Mouse (Mus musculus) heart, embryonic 14.5 days (tissue): Measurements from ENCODE around the gene Wfdc8. TPM values are rescaled to one million over a fixed set of nuclear protein-coding genes. Genes with fewer than 3 reads are reported as not detected.

Experiments used
- ATAC-seq: fragments of 200-750 bp; cut with Nextera tagmentation; 2 replicates; pipeline ENCODE4 v1.8.0; 2017; ENCODE audit warnings: low read depth, moderate TSS enrichment; ENCODE audit not compliant: insufficient number of reproducible peaks, insufficient read depth, low FRiP score
- H3K27ac ChIP-seq, 2 experiments: fragments of 200-500 bp in 1 of 2; fragments of 300-500 bp in 1 of 2; sonication (generic) in 1 of 2; replicated peaks in 1 of 2; 2 replicates each; pipeline ENCODE4 v1.5.1; 2012 to 2014; ENCODE audit warnings: low read depth in 2 of 2, low read length in 2 of 2, control low read depth in 1 of 2, mild to moderate bottlenecking in 1 of 2, mixed read lengths in 1 of 2; ENCODE audit not compliant: control insufficient read depth in 1 of 2, insufficient read depth in 1 of 2
- H3K27me3 ChIP-seq: fragments of 300-500 bp; sonication (generic); 2 replicates; pipeline ENCODE4 v1.6.1; 2014; ENCODE audit warnings: mild to moderate bottlenecking, low read length, control low read depth; ENCODE audit not compliant: control insufficient read depth, insufficient read depth
- H3K36me3 ChIP-seq: fragments of 300-500 bp; sonication (generic); 2 replicates; pipeline ENCODE4 v1.6.1; 2014; ENCODE audit warnings: mild to moderate bottlenecking, control low read depth, low read length, mixed read lengths; ENCODE audit not compliant: control insufficient read depth, insufficient read depth
- H3K4me1 ChIP-seq, 2 experiments: fragments of 200-500 bp in 1 of 2; fragments of 300-500 bp in 1 of 2; sonication (generic) in 1 of 2; 2 replicates each; pipeline ENCODE4 v1.6.1; 2012 to 2014; ENCODE audit warnings: low read length in 2 of 2, control low read depth in 1 of 2, mixed read lengths in 1 of 2; ENCODE audit not compliant: control insufficient read depth in 2 of 2, insufficient read depth in 2 of 2
- H3K4me2 ChIP-seq: fragments of 300-500 bp; sonication (generic); 2 replicates; pipeline ENCODE4 v1.6.1; 2014; ENCODE audit warnings: mild to moderate bottlenecking, low read length
- H3K4me3 ChIP-seq, 2 experiments: fragments of 200-500 bp in 1 of 2; fragments of 300-500 bp in 1 of 2; sonication (generic) in 1 of 2; 2 replicates each; pipeline ENCODE4 v1.5.1; 2012 to 2014; ENCODE audit warnings: low read length in 2 of 2, mild to moderate bottlenecking in 2 of 2, control low read depth in 1 of 2, low read depth in 1 of 2, moderate library complexity in 1 of 2; ENCODE audit not compliant: control insufficient read depth in 1 of 2, insufficient read depth in 1 of 2
- H3K9ac ChIP-seq: fragments of 300-500 bp; sonication (generic); 2 replicates; pipeline ENCODE4 v1.6.1; 2014; ENCODE audit warnings: mild to moderate bottlenecking, low read length
- H3K9me3 ChIP-seq: fragments of 300-500 bp; sonication (generic); 2 replicates; pipeline ENCODE4 v1.6.1; 2016; ENCODE audit warnings: low read length, control low read depth; ENCODE audit not compliant: control insufficient read depth
- WGBS: fragments of 180-500 bp; shearing (Covaris S2); extraction: QIAGEN DNeasy Blood & Tissue Kit; methylation state at CpG from one replicate; pipeline ENCODE4 v1.1.7; 2014; 5-methylcytosine and 5-hydroxymethylcytosine counted together
- polyA plus RNA-seq: library from polyadenylated mRNA; unstranded; fragments of >200 nt; fragmentation: Nextera tagmentation; extraction: Ambion mirVana; gene quantifications from 2 replicates; pipeline ENCODE4 v1.2.1, GENCODE M21; 2014

The Wfdc8 gene
- polyA plus RNA-seq, 1 experiment from 2014 or later, result not detected

DNA sequence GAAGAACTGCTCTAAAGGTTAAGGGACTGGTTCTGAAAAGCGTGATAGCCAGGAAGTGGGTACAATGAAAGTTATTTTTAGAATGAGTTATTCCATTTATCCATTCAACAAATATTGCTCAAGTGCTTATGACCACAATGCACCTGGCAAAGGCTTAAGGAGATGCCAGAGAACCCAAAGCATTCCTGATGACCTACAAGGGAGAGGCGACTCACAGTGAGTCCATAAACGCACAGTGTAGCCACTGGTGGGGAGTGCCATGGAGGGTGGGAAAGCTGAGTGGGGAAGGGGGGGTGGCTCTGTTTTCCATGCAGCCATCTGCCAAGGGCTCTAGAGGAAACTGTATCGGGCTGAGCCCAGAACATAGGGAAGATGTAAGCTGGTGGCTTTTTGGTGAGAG lies 64.1 kb downstream of the Wfdc8 start:
- Histone ChIP-seq H3K27ac (no peak overlapping the region), H3K9me3 (no peaks in the 10 kb centered on the region), H3K36me3 (no peaks in the 10 kb centered on the region), H3K4me1 (no peaks in the 10 kb centered on the region), H3K4me3 (no peak overlapping the region), H3K9ac (no peak overlapping the region), H3K27me3 (peaks cover 4% of the 10 kb centered on the region; the same call in 1 of the 2 replicates), H3K4me2 (no peak overlapping the region)
- no peak for ATAC-seq
- WGBS, result 30% methylated on average over 4 of the region's 4 CpGs

Other genes with a start within 250 kb of the Wfdc8 start
- gene Slpi, start 224.5 kb downstream of the Wfdc8 start, polyA plus RNA-seq, result 0.63 and 1.3 TPM in 2 replicates
- 0.05 and 0.08 TPM in 2 replicates for gene Rbpjl, start 210.5 kb downstream of the Wfdc8 start, polyA plus RNA-seq
- 0.97 and 1.4 TPM in 2 replicates for gene Matn4, start 208.5 kb downstream of the Wfdc8 start, polyA plus RNA-seq
- gene Sdc4, start 169.7 kb downstream of the Wfdc8 start, polyA plus RNA-seq, result 33.5 and 40.1 TPM in 2 replicates
- gene Sys1, start 156.7 kb downstream of the Wfdc8 start, polyA plus RNA-seq, result 45.7 and 47.6 TPM in 2 replicates
- 8.0 and 16.3 TPM in 2 replicates for gene Gm20458, start 152.7 kb downstream of the Wfdc8 start, polyA plus RNA-seq
- gene Trp53tg5, start 139.9 kb downstream of the Wfdc8 start, polyA plus RNA-seq, result not detected in 2 replicates
- 13.1 and 21.3 TPM in 2 replicates for gene Dbndd2, start 127.5 kb downstream of the Wfdc8 start, polyA plus RNA-seq
- 58.8 and 64.3 TPM in 2 replicates for gene Pigt, start 116.1 kb downstream of the Wfdc8 start, polyA plus RNA-seq
- 1.3 and 6.2 TPM in 2 replicates for gene Wfdc2, start 51.2 kb downstream of the Wfdc8 start, polyA plus RNA-seq
- gene Spint3, start 40.2 kb downstream of the Wfdc8 start, polyA plus RNA-seq, result not detected in 2 replicates
- 0.35 and 0.43 TPM in 2 replicates for gene Wfdc6a, start 28.2 kb downstream of the Wfdc8 start, polyA plus RNA-seq
- not detected in 2 replicates for gene Eppin, start 20.0 kb downstream of the Wfdc8 start, polyA plus RNA-seq
- gene Wfdc6b, start 104 bp downstream of the Wfdc8 start, polyA plus RNA-seq, result not detected in 2 replicates
- gene Wfdc16, start 25.2 kb upstream of the Wfdc8 start, polyA plus RNA-seq, result not detected in 2 replicates
- gene Wfdc10, start 42.4 kb upstream of the Wfdc8 start, polyA plus RNA-seq, result not detected in 2 replicates
- not detected in 2 replicates for gene Wfdc9, start 43.0 kb upstream of the Wfdc8 start, polyA plus RNA-seq
- gene Wfdc11, start 60.5 kb upstream of the Wfdc8 start, polyA plus RNA-seq, result not detected in 2 replicates
- gene Wfdc13, start 71.5 kb upstream of the Wfdc8 start, polyA plus RNA-seq, result 0.19 TPM in 1 of 2 replicates, not detected in the other
- not detected in 2 replicates for gene Spint4, start 84.9 kb upstream of the Wfdc8 start, polyA plus RNA-seq
- gene Spint5, start 101.7 kb upstream of the Wfdc8 start, polyA plus RNA-seq, result not detected in 2 replicates
- 0.51 and 0.65 TPM in 2 replicates for gene Wfdc3, start 132.3 kb upstream of the Wfdc8 start, polyA plus RNA-seq
- 51.1 and 53.8 TPM in 2 replicates for gene Dnttip1, start 132.4 kb upstream of the Wfdc8 start, polyA plus RNA-seq
- gene Ube2c, start 156.3 kb upstream of the Wfdc8 start, polyA plus RNA-seq, result 349 and 388 TPM in 2 replicates
- gene Tnnc2, start 166.3 kb upstream of the Wfdc8 start, polyA plus RNA-seq, result 0.59 and 1.7 TPM in 2 replicates
- 37.2 and 38.0 TPM in 2 replicates for gene Snx21, start 172.2 kb upstream of the Wfdc8 start, polyA plus RNA-seq
- gene Acot8, start 191.3 kb upstream of the Wfdc8 start, polyA plus RNA-seq, result 12.7 and 13.9 TPM in 2 replicates
- 5.4 and 5.9 TPM in 2 replicates for gene Zswim3, start 191.5 kb upstream of the Wfdc8 start, polyA plus RNA-seq
- gene Zswim1, start 209.1 kb upstream of the Wfdc8 start, polyA plus RNA-seq, result 8.6 TPM in 2 replicates
- gene Spata25, start 214.9 kb upstream of the Wfdc8 start, polyA plus RNA-seq, result not detected in 2 replicates
- 178 TPM in 2 replicates for gene Ctsa, start 219.2 kb upstream of the Wfdc8 start, polyA plus RNA-seq
- gene Neurl2, start 219.8 kb upstream of the Wfdc8 start, polyA plus RNA-seq, result 54.6 and 55.1 TPM in 2 replicates
- gene Pltp, start 244.1 kb upstream of the Wfdc8 start, polyA plus RNA-seq, result 9.6 and 10.4 TPM in 2 replicates